Mouse (Mus musculus): ENCODE measurements around the gene Vmn1r125. TPM values are rescaled to one million over a fixed set of nuclear protein-coding genes. Genes with fewer than 3 reads are reported as not detected.
"Not testable (repeated sequence)": the region's sequence is repeated elsewhere in the genome, so short reads cannot be mapped to it uniquely, and the experiment has no call there.

Vmn1r125 gene
- total RNA-seq (2017): not detected in 2 replicates

GRCm38 (mm10) chr7:21271879-21272278 lies at the start of gene Vmn1r125:
Gene Vmn1r125, plus strand, starts transcription at chr7:21272179.
- ATAC-seq (replicated peaks; ENCODE audit: low read depth, poor library complexity, severe bottlenecking): not testable (repeated sequence)

- not testable (repeated sequence) for ATAC-seq (replicated peaks; ENCODE audit: low read depth, poor library complexity, severe bottlenecking)
Observed at GRCm38 (mm10) chr7:21260517-21260916, 11.5 kb upstream of the Vmn1r125 start, which contains the start of gene Vmn1r124. Gene Vmn1r124, minus strand, starts transcription at chr7:21260617.

- not testable (repeated sequence) for ATAC-seq (replicated peaks; ENCODE audit: low read depth, poor library complexity, severe bottlenecking)
Observed at GRCm38 (mm10) chr7:21301367-21301766, 29.4 kb downstream of the Vmn1r125 start, which contains the start of gene Vmn1r126. Gene Vmn1r126, minus strand, starts transcription at chr7:21301467.

GRCm38 (mm10) chr7:21319761-21320160 lies 47.8 kb downstream of the Vmn1r125 start, which contains the start of gene Vmn1r127:
Gene Vmn1r127, minus strand, starts transcription at chr7:21319861.
- not testable (repeated sequence) for ATAC-seq (replicated peaks; ENCODE audit: low read depth, poor library complexity, severe bottlenecking)

Other genes with a start within 250 kb of the Vmn1r125 start
- not detected in 2 replicates for gene Vmn1r120, start 218.4 kb upstream of the Vmn1r125 start, total RNA-seq (2017)
- gene Vmn1r121, start 173.7 kb upstream of the Vmn1r125 start, total RNA-seq (2017): not detected in 2 replicates
- not detected in 2 replicates for gene Vmn1r122, start 138.1 kb upstream of the Vmn1r125 start, total RNA-seq (2017)
- gene Vmn1r123, start 110.0 kb upstream of the Vmn1r125 start, total RNA-seq (2017): not detected in 2 replicates
- gene Gm5157, start 81.8 kb upstream of the Vmn1r125 start, total RNA-seq (2017): not detected in 2 replicates
- gene Vmn1r124, start 11.6 kb upstream of the Vmn1r125 start, total RNA-seq (2017): not detected in 2 replicates
- gene Vmn1r126, start 29.3 kb downstream of the Vmn1r125 start, total RNA-seq (2017): not detected in 2 replicates
- not detected in 2 replicates for gene Vmn1r127, start 47.7 kb downstream of the Vmn1r125 start, total RNA-seq (2017)
- not detected in 2 replicates for gene Vmn1r128, start 77.2 kb downstream of the Vmn1r125 start, total RNA-seq (2017)
- not detected in 2 replicates for gene Vmn1r129, start 89.1 kb downstream of the Vmn1r125 start, total RNA-seq (2017)
- gene Gm6882, start 160.6 kb downstream of the Vmn1r125 start, total RNA-seq (2017): not detected in 2 replicates
- gene Vmn1r130, start 239.6 kb downstream of the Vmn1r125 start, total RNA-seq (2017): not detected in 2 replicates